Mouse (Mus musculus): Measurements from ENCODE around the gene Polr2g. TPM values are rescaled to one million over a fixed set of nuclear protein-coding genes. Genes with fewer than 3 reads are reported as not detected.
A peak's percentile ranks its signal among the peaks of the same experiment; 100 is the strongest.

The Polr2g gene
- polyA plus RNA-seq, 1 experiment from 2014 or later = 105 TPM

- Histone ChIP-seq H3K36me3 (peaks cover 83% of the 10 kb centered on the region), H3K4me2 (no peak overlapping the region), H3K27me3 (no peaks in the 10 kb centered on the region), H3K4me1 (replicated peaks) (peaks cover 11% of the 10 kb centered on the region), H3K27ac (no peak overlapping the region), H3K4me3 (replicated peaks) (no peak overlapping the region), H3K9me3 (replicated peaks) (no peaks in the 10 kb centered on the region), H3K9ac (no peak overlapping the region)
- DNase-seq (no peak), ATAC-seq (ENCODE audit: low read depth) (no peak)
- WGBS (ENCODE audit: insufficient replicate concordance) = 93% methylated on average over 4 of the region's 4 CpGs
These were observed 34.6 kb upstream of the Polr2g start for GRCm38 (mm10) chr19:8832971-8833370.

- H3K36me3 ChIP-seq = peaks cover 99% of the 10 kb centered on the region
- ATAC-seq (ENCODE audit: low read depth) = no peak
- H3K9me3 ChIP-seq (replicated peaks) = no peaks in the 10 kb centered on the region
- DNase-seq = no peak
- H3K4me3 ChIP-seq (replicated peaks) = no peak overlapping the region
- H3K27ac ChIP-seq = no peak overlapping the region
- no peak overlapping the region for H3K4me2 ChIP-seq
- no peaks in the 10 kb centered on the region for H3K27me3 ChIP-seq
- 88% methylated on average over 11 of the region's 11 CpGs for WGBS (ENCODE audit: insufficient replicate concordance)
- H3K9ac ChIP-seq = no peak overlapping the region
- no peaks in the 10 kb centered on the region for H3K4me1 ChIP-seq (replicated peaks)
These were observed 32.9 kb upstream of the Polr2g start for GRCm38 (mm10) chr19:8831262-8831661.

GRCm38 (mm10) chr19:8830664-8831063 is 32.3 kb upstream of the Polr2g start:
- no peak for DNase-seq

GRCm38 (mm10) chr19:8829660-8830059 is 31.3 kb upstream of the Polr2g start, which contains the start of gene AC129217.1:
TSS of gene AC129217.1 (plus strand) at chr19:8829773.
- H3K4me2 ChIP-seq = no peak within 1 kb of the TSS
- no peak for ATAC-seq (ENCODE audit: low read depth)
- H3K27me3 ChIP-seq = no peaks in the 10 kb centered on the region
- no peaks in the 10 kb centered on the region for H3K4me1 ChIP-seq (replicated peaks)
- H3K9ac ChIP-seq = no peak within 1 kb of the TSS
- H3K9me3 ChIP-seq (replicated peaks) = no peaks in the 10 kb centered on the region
- H3K27ac ChIP-seq = peak within 1 kb of the TSS; percentile 2; the same call in 1 of the 2 replicates
- H3K4me3 ChIP-seq (replicated peaks) = no peak within 1 kb of the TSS
- 61% methylated on average over 8 of the region's 8 CpGs for WGBS (ENCODE audit: insufficient replicate concordance)
- peaks cover 99% of the 10 kb centered on the region for H3K36me3 ChIP-seq
- no peak for DNase-seq

More at GRCm38 (mm10) chr19:8830664-8831063, 32.3 kb upstream of the Polr2g start:
- Histone ChIP-seq H3K9me3 (replicated peaks) (no peaks in the 10 kb centered on the region), H3K4me2 (no peak overlapping the region), H3K27me3 (no peaks in the 10 kb centered on the region), H3K27ac (no peak overlapping the region), H3K9ac (no peak overlapping the region), H3K4me3 (replicated peaks) (no peak overlapping the region), H3K36me3 (peaks cover 100% of the 10 kb centered on the region), H3K4me1 (replicated peaks) (no peaks in the 10 kb centered on the region)
- 94% methylated on average over 8 of the region's 8 CpGs for WGBS (ENCODE audit: insufficient replicate concordance)
- ATAC-seq (ENCODE audit: low read depth) = no peak

GRCm38 (mm10) chr19:8822696-8823095 is 24.3 kb upstream of the Polr2g start:
- DNase-seq (no peak), ATAC-seq (ENCODE audit: low read depth) (no peak)
- Histone ChIP-seq H3K9ac (peak overlapping the region; percentile 99), H3K4me2 (peak overlapping the region; percentile 91), H3K27me3 (no peaks in the 10 kb centered on the region), H3K36me3 (peaks cover 51% of the 10 kb centered on the region), H3K4me3 (replicated peaks) (peak overlapping the region; percentile 98), H3K4me1 (replicated peaks) (peaks cover 26% of the 10 kb centered on the region), H3K27ac (no peak overlapping the region), H3K9me3 (replicated peaks) (no peaks in the 10 kb centered on the region)
- WGBS (ENCODE audit: insufficient replicate concordance) = 82% methylated on average over 8 of the region's 8 CpGs

- under 1% methylated on average over 7 of the region's 7 CpGs for WGBS (ENCODE audit: insufficient replicate concordance)
- ATAC-seq (ENCODE audit: low read depth) = no peak
- peaks cover 42% of the 10 kb centered on the region for H3K4me1 ChIP-seq (replicated peaks)
- H3K9ac ChIP-seq = peak overlapping the region; percentile 99
- H3K4me3 ChIP-seq (replicated peaks) = peak overlapping the region; percentile 98
- H3K4me2 ChIP-seq = peak overlapping the region; percentile 91
- H3K9me3 ChIP-seq (replicated peaks) = no peaks in the 10 kb centered on the region
- H3K36me3 ChIP-seq = peaks cover 45% of the 10 kb centered on the region
- H3K27ac ChIP-seq = peak overlapping the region; percentile 99
- no peaks in the 10 kb centered on the region for H3K27me3 ChIP-seq
- no peak for DNase-seq
These were observed 22.8 kb upstream of the Polr2g start for GRCm38 (mm10) chr19:8821146-8821545.

GRCm38 (mm10) chr19:8820424-8820956 is 22.1 kb upstream of the Polr2g start:
- Histone ChIP-seq H3K4me2 (peak overlapping the region; percentile 91), H3K9me3 (replicated peaks) (no peaks in the 10 kb centered on the region), H3K4me3 (replicated peaks) (peak overlapping the region; percentile 98), H3K27me3 (no peaks in the 10 kb centered on the region), H3K36me3 (peaks cover 45% of the 10 kb centered on the region), H3K4me1 (replicated peaks) (peaks cover 48% of the 10 kb centered on the region), H3K9ac (peak overlapping the region; percentile 99), H3K27ac (peak overlapping the region; percentile 99)
- under 1% methylated on average over 47 of the region's 48 CpGs for WGBS (ENCODE audit: insufficient replicate concordance)
- ATAC-seq (ENCODE audit: low read depth) (peak; percentile 62), DNase-seq (peak; percentile 57)

- Histone ChIP-seq H3K36me3 (peaks cover 44% of the 10 kb centered on the region), H3K27me3 (no peaks in the 10 kb centered on the region)
- ATAC-seq (ENCODE audit: low read depth) = peak; percentile 91
These were observed 21.4 kb upstream of the Polr2g start, which contains the start of gene Hnrnpul2 for GRCm38 (mm10) chr19:8819596-8820423. TSS of gene Hnrnpul2 (plus strand) at chr19:8820010.

GRCm38 (mm10) chr19:8818801-8819595 is 20.6 kb upstream of the Polr2g start, which contains the start of gene Ttc9c:
TSS of gene Ttc9c (minus strand) at chr19:8819333.
- peaks cover 42% of the 10 kb centered on the region for H3K36me3 ChIP-seq
- under 1% methylated on average over 33 of the region's 33 CpGs for WGBS (ENCODE audit: insufficient replicate concordance)
- peaks cover 53% of the 10 kb centered on the region for H3K4me1 ChIP-seq (replicated peaks)
- no peaks in the 10 kb centered on the region for H3K27me3 ChIP-seq
- peak within 1 kb of the TSS; percentile 91 for H3K4me2 ChIP-seq
- H3K9ac ChIP-seq = peak within 1 kb of the TSS; percentile 99
- peak; percentile 79 for ATAC-seq (ENCODE audit: low read depth)
- peak; percentile 95 for DNase-seq
- peak within 1 kb of the TSS; percentile 99 for H3K27ac ChIP-seq
- peak within 1 kb of the TSS; percentile 98 for H3K4me3 ChIP-seq (replicated peaks)
- no peaks in the 10 kb centered on the region for H3K9me3 ChIP-seq (replicated peaks)

More at GRCm38 (mm10) chr19:8819596-8820423, 21.4 kb upstream of the Polr2g start, which contains the start of gene Hnrnpul2:
- Histone ChIP-seq H3K9ac (peak within 1 kb of the TSS; percentile 99), H3K9me3 (replicated peaks) (no peaks in the 10 kb centered on the region), H3K27ac (peak within 1 kb of the TSS; percentile 99), H3K4me1 (replicated peaks) (peaks cover 48% of the 10 kb centered on the region), H3K4me3 (replicated peaks) (peak within 1 kb of the TSS; percentile 98), H3K4me2 (peak within 1 kb of the TSS; percentile 91)
- WGBS (ENCODE audit: insufficient replicate concordance) = 0% methylated on average over 82 of the region's 83 CpGs
- DNase-seq = peak; percentile 96

- 16% methylated on average over 14 of the region's 14 CpGs for WGBS (ENCODE audit: insufficient replicate concordance)
These were observed 20.0 kb upstream of the Polr2g start for GRCm38 (mm10) chr19:8818301-8818798.

More at GRCm38 (mm10) chr19:8818301-8818798, 20.0 kb upstream of the Polr2g start:
- Histone ChIP-seq H3K9ac (peak overlapping the region; percentile 99), H3K4me2 (peak overlapping the region; percentile 91), H3K27ac (peak overlapping the region; percentile 99), H3K4me1 (replicated peaks) (peaks cover 50% of the 10 kb centered on the region), H3K4me3 (replicated peaks) (peak overlapping the region; percentile 98), H3K9me3 (replicated peaks) (no peaks in the 10 kb centered on the region), H3K36me3 (peaks cover 42% of the 10 kb centered on the region), H3K27me3 (no peaks in the 10 kb centered on the region)
- DNase-seq (no peak), ATAC-seq (ENCODE audit: low read depth) (no peak)

Measured in liver, embryonic 13.5 days (tissue).